Mouse (Mus musculus) 416B (cell line): ENCODE results near the gene Bcl6.

Experiments used
- DNase-seq: peaks from one replicate; pipeline ENCODE4 v3.0.0; 2011; ENCODE audit warnings: low read depth

Bcl6 gene

DNA sequence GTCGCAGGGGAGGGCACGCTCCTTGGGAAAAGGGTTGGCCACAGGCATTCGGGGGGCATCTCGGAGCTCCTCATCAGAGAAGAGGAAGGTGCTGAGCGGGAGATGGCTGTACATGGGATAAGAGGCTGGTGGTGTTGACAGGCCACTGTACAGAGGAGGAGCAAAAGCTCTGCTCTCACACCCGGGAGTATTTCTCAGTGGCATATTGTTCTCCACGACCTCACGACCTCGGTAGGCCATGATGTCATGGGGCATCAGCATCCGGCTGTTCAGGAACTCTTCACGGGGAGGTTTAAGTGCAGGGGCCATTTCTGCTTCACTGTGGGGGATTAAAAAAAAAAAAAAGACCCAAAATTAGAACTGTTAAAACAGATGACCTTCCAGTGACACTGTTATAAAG, 15.8 kb downstream of the Bcl6 start:
- DNase-seq, result no peak

DNA sequence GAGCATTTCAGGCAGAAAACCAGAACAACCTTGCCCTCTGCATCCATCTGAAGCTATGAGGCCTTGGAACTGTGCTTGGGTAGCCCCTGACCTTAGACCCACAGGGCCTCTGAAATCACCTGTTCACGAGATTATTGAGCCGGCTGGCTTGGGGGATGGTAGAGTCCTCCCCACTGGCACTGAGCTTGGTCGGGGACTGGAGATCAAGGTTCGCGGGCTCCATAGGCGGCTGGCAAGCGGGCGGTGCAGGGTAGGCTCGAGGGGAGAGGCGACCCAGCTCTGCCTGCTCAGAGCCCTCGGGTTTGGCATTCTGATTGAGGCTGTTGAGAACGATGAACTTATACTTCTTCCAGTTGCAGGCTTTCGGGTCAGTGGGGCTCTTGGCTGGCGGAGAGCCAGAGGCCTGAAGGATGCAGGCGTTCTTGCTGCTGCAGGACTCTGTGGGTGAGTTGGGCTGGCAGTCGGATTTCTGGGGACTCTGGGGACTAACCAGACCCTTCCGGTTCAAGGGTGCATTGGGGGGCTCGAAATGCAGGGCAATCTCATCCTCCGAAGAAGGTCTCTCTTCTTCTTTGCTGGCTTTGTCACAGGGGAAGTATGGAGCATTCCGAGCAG, 16.4 kb downstream of the Bcl6 start:
- DNase-seq, result no peak

DNA sequence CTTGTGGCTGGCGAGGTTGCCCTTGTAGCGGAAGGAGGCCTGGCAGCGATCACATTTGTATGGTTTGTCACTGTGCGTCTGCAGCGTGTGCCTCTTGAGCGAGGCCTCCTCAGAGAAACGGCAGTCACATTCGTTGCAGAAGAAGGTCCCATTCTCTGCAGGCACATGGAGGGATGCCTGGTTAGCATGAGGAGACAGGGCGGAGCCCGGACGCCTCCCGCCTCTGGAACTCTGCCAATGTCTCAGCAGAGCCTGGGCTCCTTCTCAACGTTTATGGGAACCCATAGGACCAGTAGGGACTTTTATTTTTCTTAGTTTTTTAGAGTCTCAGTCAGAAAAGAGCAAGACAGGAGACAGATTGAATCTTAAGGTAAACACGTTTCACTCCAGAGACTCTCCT, 18.7 kb downstream of the Bcl6 start:
- DNase-seq, result no peak

DNA sequence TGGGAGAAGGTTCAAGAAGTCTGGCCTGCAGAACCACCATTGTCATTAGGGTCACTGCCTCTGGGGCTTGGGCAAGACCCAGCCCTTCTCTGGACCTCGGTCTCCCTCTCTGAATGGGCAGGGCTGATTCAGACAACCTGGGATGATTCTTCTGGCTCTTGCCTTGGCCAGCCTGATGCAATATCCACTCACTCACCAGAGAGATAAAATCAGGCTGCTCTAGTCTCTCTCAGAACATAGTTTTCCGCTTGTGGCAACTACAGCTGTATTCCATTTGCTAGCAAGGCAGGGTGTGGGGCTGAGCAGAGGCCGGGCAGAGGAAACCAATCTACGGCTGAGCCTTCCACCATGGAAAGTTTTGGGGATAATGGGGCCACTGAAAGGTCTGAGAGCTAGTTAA, 19.8 kb downstream of the Bcl6 start:
- DNase-seq, result peak; percentile 69

DNA sequence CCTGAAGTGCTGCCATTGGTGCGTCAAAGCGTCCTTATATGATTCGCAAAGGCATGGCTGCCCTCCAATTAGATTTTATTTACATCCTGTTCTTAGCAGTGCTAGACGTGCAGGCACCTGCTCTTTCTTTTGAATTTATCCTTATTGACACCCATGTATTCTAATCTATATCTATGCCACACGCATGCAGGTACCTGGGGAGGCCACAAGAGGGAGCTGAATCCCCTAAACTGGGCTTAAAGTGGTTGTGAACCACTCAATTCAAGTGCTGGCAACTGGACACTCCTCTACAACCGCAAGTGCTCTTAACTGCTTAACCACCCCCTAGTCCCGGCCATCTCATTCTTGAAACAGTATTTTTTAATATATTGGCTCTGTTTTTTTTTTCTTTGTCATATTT, 21.4 kb downstream of the Bcl6 start:
- DNase-seq, result peak; percentile 48

DNA sequence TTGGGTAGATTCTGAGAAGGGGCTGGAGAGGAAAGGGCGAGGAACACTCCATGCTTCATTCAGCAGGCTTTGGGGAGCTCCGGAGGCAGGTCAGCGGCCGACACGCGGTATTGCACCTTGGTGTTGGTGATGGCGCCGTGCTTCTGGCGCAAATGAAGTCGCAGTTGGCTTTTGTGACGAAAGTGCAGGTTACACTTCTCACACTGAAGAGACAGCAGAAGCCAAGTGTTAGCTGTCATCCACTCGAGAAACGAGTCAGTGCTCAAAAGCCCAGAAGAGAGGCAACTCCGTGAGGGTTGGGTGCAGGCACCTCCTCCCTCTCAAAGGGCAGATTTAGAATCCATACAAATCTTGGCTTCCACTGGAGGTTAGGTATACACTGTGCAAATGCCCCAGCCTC, 22.6 kb downstream of the Bcl6 start:
- no peak for DNase-seq

DNA sequence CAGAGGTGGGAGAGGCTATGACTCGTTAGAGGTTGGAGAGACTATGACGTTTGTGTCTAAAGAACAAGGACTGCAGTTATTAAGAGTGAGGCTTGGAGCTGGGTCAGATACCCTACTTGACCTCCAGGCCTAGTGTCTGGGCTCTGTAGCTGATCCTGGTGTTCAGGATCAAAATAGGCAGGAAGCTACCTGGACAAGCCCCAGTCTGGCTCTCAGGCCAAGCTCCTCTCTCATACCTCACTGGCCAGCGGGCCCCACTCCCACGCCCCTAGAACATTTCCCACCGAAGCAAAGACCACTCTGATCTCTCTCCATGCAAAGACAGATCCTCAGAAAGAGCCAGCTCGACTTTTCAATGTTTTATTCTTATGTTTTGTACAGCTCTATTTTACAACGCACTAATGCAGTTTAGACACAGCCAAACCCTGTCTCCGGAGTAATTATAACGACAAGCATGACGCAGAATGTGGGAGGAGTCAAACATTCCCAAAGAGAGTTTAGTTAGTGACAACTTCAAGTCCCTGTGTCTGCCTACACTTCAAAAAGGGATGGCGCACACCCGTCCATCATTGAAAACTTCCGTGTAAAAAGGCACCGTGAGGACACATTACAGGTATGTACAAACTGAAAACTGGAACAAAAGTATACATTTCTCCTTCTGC, 23.8 kb downstream of the Bcl6 start:
- no peak for DNase-seq

DNA sequence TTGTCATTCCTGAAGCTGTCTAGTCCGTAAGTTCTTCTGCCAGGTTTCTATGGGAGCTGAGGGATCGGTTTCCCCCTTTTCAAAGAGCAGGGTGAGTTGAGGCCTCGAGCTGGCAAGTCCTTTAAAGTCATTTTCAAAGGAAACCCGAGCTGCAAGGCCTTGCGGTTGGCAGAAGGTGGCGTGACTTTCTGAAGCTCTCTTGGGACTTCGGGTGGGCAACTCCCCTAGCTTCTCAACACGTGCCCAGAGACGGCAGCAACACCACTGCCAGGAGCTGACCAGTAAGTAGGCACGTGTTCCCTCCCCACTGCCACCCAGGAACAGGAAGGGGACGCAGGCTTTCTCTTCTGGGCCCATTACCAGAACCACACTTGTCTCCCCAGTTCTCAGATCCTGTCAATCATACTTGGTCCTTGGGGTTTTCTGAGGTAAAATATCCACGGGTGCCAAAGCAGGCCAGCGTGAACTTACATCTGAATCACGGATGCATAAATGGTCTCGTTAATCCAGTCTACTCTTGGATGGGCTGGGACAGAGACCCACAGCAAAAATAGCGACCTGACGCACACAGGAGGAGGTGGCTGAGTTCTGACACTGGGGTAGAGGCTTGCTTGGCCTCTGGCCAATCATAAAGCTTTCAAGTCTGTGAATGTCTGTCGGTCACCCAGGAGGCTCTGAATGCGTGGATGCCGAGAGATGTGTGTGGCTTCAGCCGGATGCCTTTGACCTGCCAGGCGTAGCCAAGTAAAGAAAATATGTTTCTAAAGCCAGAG, 24.6 kb downstream of the Bcl6 start:
- DNase-seq, result no peak

DNA sequence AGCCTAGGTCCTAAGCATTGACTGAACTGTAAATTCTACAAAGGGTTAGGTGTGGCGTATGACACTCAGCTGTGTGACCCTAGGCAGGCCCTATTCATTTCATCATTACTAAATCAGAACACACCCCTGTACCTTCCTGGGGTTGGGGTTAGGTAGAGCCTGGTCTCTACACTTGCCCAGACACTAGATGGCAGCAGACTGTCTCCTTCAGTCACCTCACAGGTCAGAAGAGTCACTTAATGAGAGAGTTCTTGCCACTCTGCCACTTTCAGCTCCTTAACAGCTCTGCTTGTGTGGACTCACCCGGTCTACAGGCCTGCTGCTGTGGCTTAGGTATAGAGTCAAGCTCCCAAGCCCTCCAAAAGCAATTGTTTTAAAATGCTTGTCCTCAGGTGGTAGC, 26.3 kb downstream of the Bcl6 start:
- DNase-seq, result peak; percentile 67

DNA sequence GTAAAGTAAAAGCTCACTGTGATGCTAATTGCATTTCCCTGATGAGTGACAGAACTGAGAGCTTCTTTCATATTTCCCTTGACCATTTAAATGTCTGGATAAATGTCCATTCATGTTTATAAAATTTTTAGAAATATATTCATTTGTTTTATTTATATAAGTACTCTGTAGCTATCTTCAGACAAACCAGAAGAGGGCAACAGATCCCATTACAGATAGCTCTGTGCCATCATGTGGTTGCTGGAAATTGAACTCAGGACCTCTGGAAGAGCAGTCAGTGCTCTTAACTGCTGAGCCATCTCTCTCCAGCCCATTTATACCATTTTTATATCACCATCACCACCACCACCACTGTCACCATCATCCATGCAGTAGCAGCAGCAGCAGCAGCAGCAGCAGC, 29.7 kb downstream of the Bcl6 start:
- no peak for DNase-seq

DNA sequence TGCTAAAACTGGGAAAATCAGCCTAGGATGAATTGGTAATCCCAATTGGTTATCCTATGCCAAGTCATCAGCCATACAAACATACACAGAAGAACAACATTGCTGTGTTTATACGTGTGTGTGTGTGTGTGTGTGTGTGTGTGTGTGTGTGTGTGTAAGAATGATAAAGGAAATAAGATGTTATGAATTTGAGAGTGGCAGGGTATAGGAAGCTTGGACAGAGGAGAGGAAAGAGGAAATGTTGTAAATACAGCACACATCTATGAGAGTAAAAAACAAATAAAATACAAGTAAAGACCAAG, 34.7 kb downstream of the Bcl6 start:
- no peak for DNase-seq

DNA sequence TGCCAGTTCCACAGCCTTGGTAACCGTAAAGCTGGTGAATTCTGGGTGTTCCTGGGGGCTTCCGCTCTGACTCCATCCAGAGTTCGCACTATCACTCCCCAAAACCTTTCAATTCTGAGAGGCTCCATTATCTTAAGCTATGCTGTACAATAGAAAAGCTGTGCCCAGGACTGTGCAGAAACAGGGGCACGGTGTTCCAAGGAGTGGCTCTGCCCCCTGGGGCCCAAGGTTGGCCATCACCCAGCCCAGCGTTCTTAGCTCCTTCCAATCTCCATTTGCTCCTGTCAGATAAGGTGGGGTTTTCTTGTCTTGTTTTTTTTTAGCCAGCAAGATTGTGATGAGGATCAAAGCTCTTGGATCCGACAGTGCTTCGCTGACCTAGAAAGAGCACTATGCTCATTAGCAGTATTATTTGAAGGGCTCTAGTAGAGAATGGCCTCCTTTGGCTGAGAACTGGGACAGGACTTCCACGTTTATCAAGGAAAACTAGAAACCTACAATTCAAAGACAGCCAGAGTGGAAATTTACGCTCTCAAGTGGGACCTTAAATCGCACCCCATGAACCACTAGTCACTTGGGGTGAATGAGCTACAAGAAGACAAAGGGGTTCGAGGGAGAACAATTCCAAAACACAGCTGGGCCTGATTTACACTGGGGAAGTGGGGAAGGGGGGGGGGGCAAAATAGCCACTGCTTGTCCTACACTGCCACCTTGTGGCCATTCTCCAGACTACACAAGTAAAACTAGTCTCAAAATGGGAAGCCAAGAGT, 35.3 kb downstream of the Bcl6 start:
- DNase-seq, result peak; percentile 54

DNA sequence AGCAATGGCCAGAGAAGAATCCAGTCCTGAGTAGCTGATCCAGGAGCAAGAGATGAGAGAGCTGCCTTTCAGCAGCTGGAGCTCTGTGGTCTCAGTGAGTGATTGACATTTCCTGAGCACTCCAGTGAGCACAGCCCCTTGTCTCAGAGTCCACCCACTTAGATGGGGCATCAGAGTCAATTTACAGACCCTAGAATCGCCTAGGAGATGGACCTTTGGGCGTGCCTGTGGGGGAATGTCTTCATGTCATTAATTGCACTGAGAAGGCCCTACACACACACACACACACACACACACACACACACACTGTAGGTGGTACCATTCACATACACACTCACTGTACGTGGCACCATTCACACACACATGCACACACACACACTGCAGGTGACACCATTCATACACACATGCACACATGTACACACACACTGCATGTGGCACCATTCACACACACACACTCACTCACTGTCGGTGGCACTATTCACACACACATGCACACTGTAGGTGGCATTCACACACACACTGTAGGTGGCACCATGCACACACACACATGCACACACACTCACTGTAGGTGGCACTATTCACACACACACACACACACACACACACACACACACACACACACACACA, 36.4 kb downstream of the Bcl6 start:
- no peak for DNase-seq

DNA sequence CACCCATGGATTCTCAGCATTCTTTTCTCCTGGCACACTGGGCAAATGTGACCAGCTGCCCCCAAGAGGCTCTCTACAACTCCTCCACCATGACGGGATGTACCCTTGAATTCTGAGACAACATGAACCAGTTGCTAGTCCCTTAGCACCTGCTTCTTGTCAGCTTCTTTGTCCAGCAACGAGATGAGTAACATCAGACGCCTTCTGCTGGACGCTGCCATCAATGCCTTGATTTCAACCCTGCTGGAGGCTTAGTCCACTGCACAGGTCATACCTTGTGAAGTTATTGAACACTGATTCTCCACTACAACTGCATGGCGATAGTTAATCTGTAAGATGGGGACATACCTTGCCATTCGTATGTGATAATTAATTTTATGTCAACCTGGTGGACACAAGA, 41.0 kb downstream of the Bcl6 start:
- DNase-seq, result no peak

DNA sequence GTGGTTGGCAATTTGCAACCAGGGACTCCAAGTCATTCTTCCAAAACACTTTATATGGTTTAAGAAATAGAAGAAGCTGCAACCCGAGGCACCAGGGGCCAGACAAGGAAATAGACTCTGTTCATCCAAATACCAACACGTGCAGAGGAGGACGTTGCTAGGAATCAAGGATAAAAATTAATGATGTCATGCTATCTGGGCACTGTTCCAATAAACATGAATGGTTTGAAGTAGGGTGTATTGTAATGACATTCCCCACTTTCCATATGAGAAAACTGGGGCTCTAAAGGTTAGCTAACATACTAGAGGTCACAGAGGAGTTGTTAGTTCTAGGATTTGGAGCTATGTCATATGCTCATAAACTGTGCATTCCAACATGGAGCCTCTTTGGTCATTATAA, 43.9 kb downstream of the Bcl6 start:
- DNase-seq, result no peak

DNA sequence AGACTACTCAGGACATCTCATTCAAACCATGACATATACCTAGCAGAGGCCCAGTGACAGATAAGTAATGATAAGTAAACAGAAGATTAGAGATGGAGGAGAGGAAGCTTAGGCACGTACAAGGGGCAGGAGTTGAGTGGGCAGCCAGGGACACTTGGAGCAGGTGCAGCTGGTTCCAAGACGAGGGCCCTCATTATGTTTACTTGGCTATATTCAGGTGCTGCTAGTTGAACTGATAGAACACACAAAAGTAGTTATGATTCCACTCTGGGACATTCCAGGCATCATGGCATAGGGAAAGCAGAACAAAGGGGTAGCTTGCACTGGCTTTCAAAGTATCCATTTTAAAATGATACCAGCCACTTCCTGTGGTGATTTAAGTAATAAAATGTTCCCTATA, 54.3 kb downstream of the Bcl6 start:
- no peak for DNase-seq

DNA sequence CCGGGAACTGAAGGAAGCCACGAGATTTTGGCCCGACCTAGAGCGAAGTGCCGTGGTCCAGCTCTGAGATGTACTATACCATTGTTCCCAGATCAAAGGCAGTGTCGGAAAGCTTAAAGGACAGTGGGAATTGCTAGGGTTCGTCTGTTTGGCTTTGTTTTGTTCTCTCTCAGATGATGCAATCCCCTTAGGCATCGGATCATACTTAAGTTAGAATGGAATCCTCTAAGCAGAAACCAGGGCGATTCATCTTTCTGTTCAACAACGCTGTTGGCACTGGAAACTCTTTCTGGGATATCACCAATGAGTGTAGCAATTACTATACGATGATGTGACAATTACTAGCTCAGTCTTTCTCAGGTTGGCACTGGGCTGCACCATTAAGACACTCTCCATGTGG, 56.4 kb downstream of the Bcl6 start, which contains the start of gene Rtp2:
Gene Rtp2 (minus strand): TSS at position 101 of the 400 bp plus-strand sequence.
- DNase-seq, result no peak

DNA sequence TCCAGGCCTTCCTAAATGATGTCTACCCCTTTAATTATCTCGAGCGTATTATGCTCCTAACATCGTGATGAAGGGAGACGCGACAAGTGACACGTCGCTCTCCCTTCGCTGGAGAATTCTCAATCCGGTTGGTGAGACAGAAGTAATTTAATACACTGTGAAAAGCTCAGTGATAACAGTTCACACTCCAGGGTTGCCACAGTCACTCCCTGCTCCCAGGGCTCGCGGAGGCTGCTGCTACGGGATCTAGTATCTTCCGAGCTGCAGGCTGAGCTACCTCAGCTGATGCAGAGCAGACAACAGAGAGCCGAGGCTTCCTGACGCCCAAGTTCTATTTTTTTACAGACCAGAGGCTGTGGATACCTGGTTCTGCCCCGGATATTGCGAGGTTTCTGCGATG, 57.4 kb downstream of the Bcl6 start:
- no peak for DNase-seq

DNA sequence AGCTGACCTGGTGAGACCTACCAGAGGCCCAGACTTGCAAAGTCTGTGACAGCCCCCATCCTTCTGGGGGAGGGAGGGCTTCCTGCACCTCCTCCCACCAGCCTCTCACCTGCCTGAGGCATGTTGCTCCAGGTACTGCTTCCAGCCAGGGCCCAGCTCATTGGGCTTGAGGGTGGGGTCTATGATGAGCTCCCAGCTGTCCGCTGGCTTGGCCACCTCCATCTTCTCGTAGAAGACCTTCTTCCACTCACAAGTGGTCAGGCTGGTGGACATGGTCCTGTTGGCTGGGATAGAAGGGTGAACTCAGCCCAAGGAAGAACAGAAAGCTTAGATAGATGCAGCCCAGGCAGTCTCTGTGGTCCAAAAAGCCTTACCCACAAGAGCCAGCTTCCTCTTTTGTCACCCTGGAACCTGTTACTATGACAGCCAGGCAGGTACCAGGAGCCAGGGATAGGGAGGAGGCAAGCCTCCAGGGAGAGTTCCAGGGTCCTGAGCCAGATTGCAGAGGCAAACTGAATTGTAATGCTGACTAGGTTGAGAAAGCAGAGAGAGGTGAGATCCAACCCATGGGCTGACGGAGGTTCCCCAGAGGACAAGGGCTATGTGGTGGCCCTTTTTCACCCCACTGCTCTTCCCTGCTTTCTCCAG, 58.1 kb downstream of the Bcl6 start:
- DNase-seq, result no peak

DNA sequence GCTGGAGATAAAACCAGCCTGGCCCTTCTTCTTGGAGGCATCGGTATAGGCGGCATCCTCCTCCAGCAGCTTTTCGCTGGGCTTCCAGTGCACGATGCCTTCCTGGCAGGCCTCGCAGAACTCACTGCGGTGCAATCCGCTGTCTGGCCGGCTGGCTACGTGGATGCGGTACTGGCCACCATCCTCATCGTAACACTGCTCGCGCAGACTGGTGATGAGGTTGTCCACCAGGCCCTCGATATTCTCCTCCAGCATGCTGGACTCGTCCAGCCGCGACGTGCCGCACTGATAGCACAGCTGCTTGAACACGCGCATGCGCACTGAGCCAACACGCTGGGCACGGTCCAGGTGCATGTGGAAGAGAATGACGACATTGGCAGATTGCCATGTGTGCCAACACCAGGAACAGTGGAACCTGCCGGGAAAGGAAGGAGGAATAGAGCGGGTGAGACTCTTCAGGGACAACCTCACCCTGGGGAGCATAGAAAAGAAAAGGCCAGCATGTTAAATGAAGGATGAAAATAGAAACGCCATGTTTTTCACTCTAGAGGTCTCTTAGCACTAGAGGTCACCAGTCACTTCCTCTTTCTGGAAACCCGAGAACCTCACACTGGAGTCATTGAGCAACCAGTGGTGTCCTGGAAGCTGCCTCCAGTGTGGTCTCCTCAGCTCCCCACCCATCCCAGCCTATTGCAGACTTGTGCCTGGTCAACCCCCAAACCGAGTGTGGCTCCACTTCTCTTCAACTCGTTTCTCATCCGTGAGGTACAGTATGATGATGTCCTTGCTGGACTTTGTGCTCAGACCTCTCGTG, 61.1 kb downstream of the Bcl6 start:
- DNase-seq, result peak; percentile 73

DNA sequence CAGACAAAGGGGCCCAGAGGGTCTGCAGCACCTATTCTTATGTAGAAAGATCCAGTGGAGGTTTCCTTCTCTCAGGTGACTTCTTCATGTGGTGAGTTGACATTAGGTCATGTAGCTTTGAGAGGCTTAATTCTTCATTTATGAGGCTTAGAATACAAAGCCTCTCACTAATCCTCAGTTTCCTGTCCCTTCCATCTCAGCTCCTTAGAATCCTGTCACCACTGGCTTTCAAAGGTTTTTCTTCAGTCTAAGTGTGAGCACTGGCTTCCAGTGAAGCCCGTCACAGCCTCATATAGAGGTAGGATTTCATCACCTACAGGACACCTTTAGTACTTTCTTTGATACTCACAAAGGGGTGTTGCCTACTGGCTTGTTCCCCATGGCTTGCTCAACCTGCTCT, 65.7 kb downstream of the Bcl6 start:
- no peak for DNase-seq
